In genomic region chr5:145279948-145280347, GRCm38 (mm10) we compare ENCODE assay signal across 8 mouse cellular contexts. TPM values are rescaled to one million over a fixed set of nuclear protein-coding genes. Genes with fewer than 3 reads are reported as not detected.
A peak's percentile ranks its signal among the peaks of the same experiment; 100 is the strongest.
DNase-seq lines count a peak whose midpoint lies in the region; ATAC-seq and TF ChIP-seq lines count a peak whose summit lies in the region.

No protein-coding gene starts in this region.

- no peak for ATAC-seq in lung, embryonic 16.5 days (ENCODE audit: low read depth)
- ATAC-seq in liver, embryonic 15.5 days (ENCODE audit: insufficient read depth): no peak

- 86% methylated on average over 2 of the region's 2 CpGs for WGBS in lung, embryonic 16.5 days
- WGBS in lung, adult 2 months: 90% methylated on average over 2 of the region's 2 CpGs
- WGBS in liver, embryonic 15.5 days (ENCODE audit: insufficient replicate concordance): 87% methylated on average over 2 of the region's 2 CpGs

- no peaks in the 10 kb centered on the region for H3K27me3 ChIP-seq in lung, embryonic 16.5 days (ENCODE audit: control insufficient read depth, insufficient read depth, low read depth, low read length)
- no peaks in the 10 kb centered on the region for H3K27me3 ChIP-seq in liver, embryonic 15.5 days

- no peaks in the 10 kb centered on the region for H3K9me3 ChIP-seq in lung, embryonic 16.5 days (ENCODE audit: control insufficient read depth, low read length)
- no peaks in the 10 kb centered on the region for H3K9me3 ChIP-seq in liver, embryonic 15.5 days (replicated peaks)

- no peaks in the 10 kb centered on the region for H3K4me1 ChIP-seq in lung, embryonic 16.5 days (replicated peaks; ENCODE audit: control insufficient read depth, insufficient read depth, low read length)
- no peaks in the 10 kb centered on the region for H3K4me1 ChIP-seq in lung, adult 2 months (ENCODE audit: control insufficient read depth, insufficient read depth, low read length)
- peaks cover 16% of the 10 kb centered on the region for H3K4me1 ChIP-seq in liver, embryonic 15.5 days (replicated peaks)

- TF ChIP-seq POLR2A in lung, adult 2 months (IDR thresholded peaks at IDR 0.05; ENCODE audit: borderline replicate concordance, extremely low read depth, low read depth, low read length): no peak

- H3K4me2 ChIP-seq in lung, embryonic 16.5 days (ENCODE audit: low read depth, low read length): peak overlapping the region; percentile 91; the same call in 1 of the 2 replicates
- peak overlapping the region; percentile 80 for H3K4me2 ChIP-seq in liver, embryonic 15.5 days

- no peak overlapping the region for H3K9ac ChIP-seq in lung, embryonic 16.5 days (ENCODE audit: low read length)
- no peak overlapping the region for H3K9ac ChIP-seq in liver, embryonic 15.5 days

- no peak overlapping the region for H3K27ac ChIP-seq in lung, embryonic 16.5 days (ENCODE audit: low read length)
- no peak overlapping the region for H3K27ac ChIP-seq in liver, embryonic 15.5 days (replicated peaks)

- peak; percentile 26 for DNase-seq in cerebellum, adult 11-12 months
- DNase-seq in cerebellum, adult 8-10 months: no peak
- no peak for DNase-seq in lung, adult 2 months
- no peak for DNase-seq in thymus, postnatal 0 days (ENCODE audit: low spot score)
- DNase-seq in urinary bladder, postnatal 10 days (ENCODE audit: low spot score): no peak
- DNase-seq in spleen, adult 12 weeks (ENCODE audit: low spot score): no peak

- peaks cover 14% of the 10 kb centered on the region for H3K36me3 ChIP-seq in lung, embryonic 16.5 days (ENCODE audit: control insufficient read depth, insufficient read depth, low read length)
- peaks cover 28% of the 10 kb centered on the region for H3K36me3 ChIP-seq in liver, embryonic 15.5 days (replicated peaks)

- TF ChIP-seq CTCF in lung, adult 2 months (IDR thresholded peaks at IDR 0.05; ENCODE audit: insufficient read depth, low read length): no peak

- H3K4me3 ChIP-seq in lung, embryonic 16.5 days (ENCODE audit: low read length): peak overlapping the region; percentile 84
- H3K4me3 ChIP-seq in lung, adult 2 months (replicated peaks; ENCODE audit: extremely low read depth, low read depth, low read length): no peak overlapping the region
- H3K4me3 ChIP-seq in liver, embryonic 15.5 days (replicated peaks): peak overlapping the region; percentile 85

RNA-seq across cellular contexts. Expression of gene Zscan25, which starts 0.4 kb away (rescaled TPM):
- 0.15 and 0.57 TPM in 2 replicates for polyA plus RNA-seq in lung, embryonic 16.5 days (2015; fragmentation: Nextera tagmentation; extraction: Ambion mirVana)
- polyA plus RNA-seq in lung, adult 2 months (2012; rRNA removed): 15.6 and 18.8 TPM in 2 replicates
- polyA plus RNA-seq in liver, embryonic 15.5 days (2015; fragmentation: Nextera tagmentation; extraction: Ambion mirVana): 0.13 and 0.14 TPM in 2 replicates
- polyA plus RNA-seq in thymus, postnatal 0 days (2015; fragmentation: Nextera tagmentation; extraction: Ambion mirVana): 0.56 and 0.63 TPM in 2 replicates

RNA-seq across cellular contexts. Expression of gene Zfp655, which starts 48.4 kb away (rescaled TPM):
- 33.9 and 36.5 TPM in 2 replicates for polyA plus RNA-seq in lung, embryonic 16.5 days (2015; fragmentation: Nextera tagmentation; extraction: Ambion mirVana)
- 11.4 and 18.0 TPM in 2 replicates for polyA plus RNA-seq in lung, adult 2 months (2012; rRNA removed)
- 17.8 and 18.0 TPM in 2 replicates for polyA plus RNA-seq in liver, embryonic 15.5 days (2015; fragmentation: Nextera tagmentation; extraction: Ambion mirVana)
- 34.2 and 36.4 TPM in 2 replicates for polyA plus RNA-seq in thymus, postnatal 0 days (2015; fragmentation: Nextera tagmentation; extraction: Ambion mirVana)

Comparison
In these comparisons a context has a peak if more than half of its experiments do, and no peak if none do; other contexts are left out.
1. RNA of gene Zscan25, which starts 0.4 kb away (polyA plus RNA-seq): 15.6 to 18.8 TPM in lung, adult 2 months; 0.15 to 0.57 TPM in lung, embryonic 16.5 days, 0.56 to 0.63 TPM in thymus, postnatal 0 days and 0.13 to 0.14 TPM in liver, embryonic 15.5 days; every median in the first group is over 10 times any median in the second.